Mouse (Mus musculus): ENCODE results near the gene Adck2.

DNA sequence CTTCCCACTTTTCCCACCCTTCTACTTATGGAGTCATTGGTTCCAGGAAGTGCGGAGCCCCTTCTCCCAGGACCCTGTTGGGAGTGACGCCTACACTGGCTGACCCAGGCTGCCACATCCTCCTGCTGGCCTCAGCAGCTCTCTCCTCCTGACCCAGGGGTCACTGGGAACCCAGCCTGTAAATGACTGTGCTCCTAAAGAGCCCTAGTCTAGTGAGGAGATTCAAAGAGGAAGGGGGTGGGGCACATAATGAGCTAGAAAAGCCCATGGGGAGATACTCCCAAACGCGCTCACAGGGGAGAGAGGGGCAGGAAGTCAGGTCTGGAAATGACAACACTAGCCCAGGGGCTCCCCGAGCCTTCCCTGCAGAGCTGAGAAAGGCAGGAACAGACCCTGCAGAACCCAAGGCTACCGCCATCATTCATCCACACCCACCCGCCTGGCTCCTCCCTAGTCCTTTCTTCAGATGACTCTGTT, 34.0 kb upstream of the Adck2 start:
- TF ChIP-seq CTCF (IDR thresholded peaks at IDR 0.05; ENCODE audit: borderline replicate concordance, insufficient read depth, low read depth, low read length): no peak
- TF ChIP-seq POLR2A (IDR thresholded peaks at IDR 0.05; ENCODE audit: borderline replicate concordance, insufficient read depth, low read length): no peak
